Mouse (Mus musculus): ENCODE measurements at regions not wholly inside any gene's neighbourhood (a gene's known extent, or its start where the extent isn't known, plus 50 kb on each side); places are given as distances from the start of the nearest gene placed in this dataset.
A peak's percentile ranks its signal among the peaks of the same experiment; 100 is the strongest.

DNA sequence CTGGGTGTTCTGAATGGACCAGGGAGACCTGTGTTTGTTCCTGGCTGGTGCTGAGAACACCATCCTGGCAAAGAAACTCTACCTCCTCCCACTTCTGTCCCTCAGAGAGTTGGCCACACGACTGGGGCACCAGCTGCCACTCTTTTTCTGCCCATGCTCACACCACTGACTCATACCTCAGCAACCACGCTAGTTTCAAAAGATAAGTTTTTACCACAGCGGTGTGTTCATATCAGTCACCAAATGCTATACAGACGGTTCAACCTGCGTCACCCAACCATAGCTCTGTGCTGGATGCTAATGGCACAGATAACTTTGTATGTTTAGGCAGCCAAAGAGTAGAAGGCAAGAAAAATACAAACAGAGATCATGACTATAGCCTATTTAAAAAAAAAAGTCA is 235.4 kb upstream of the Klf3 start:
- Histone ChIP-seq H3K79me2 (ENCODE audit: control insufficient read depth, insufficient read depth) (no peaks in the 10 kb centered on the region), H3K79me3 (ENCODE audit: low read depth) (no peaks in the 10 kb centered on the region), H3K27me3 (ENCODE audit: control insufficient read depth, insufficient read depth, insufficient read length) (no peaks in the 10 kb centered on the region), H3K4me3 (ENCODE audit: insufficient read depth, poor library complexity, severe bottlenecking) (no peak overlapping the region), H3ac (ENCODE audit: control insufficient read depth, insufficient read length, low read depth) (no peak overlapping the region), H3K36me3 (ENCODE audit: control insufficient read depth, insufficient read depth) (no peaks in the 10 kb centered on the region)
- TF ChIP-seq CTCF (IDR thresholded peaks at IDR 0.05; ENCODE audit: control insufficient read depth, insufficient read depth, insufficient read length) (no peak), MYOD1 (IDR thresholded peaks at IDR 0.05; ENCODE audit: control insufficient read depth, insufficient read length, low read depth) (peak; percentile 59), MAX (IDR thresholded peaks at IDR 0.05) (no peak)

GRCm38 (mm10) chr5:64568294-64568693 is 234.9 kb upstream of the Klf3 start:
- no peak overlapping the region for H3K4me3 ChIP-seq (ENCODE audit: insufficient read depth, poor library complexity, severe bottlenecking)
- H3K36me3 ChIP-seq (ENCODE audit: control insufficient read depth, insufficient read depth), result no peaks in the 10 kb centered on the region
- no peak overlapping the region for H3ac ChIP-seq (ENCODE audit: control insufficient read depth, insufficient read length, low read depth)
- H3K79me2 ChIP-seq (ENCODE audit: control insufficient read depth, insufficient read depth), result no peaks in the 10 kb centered on the region
- H3K27me3 ChIP-seq (ENCODE audit: control insufficient read depth, insufficient read depth, insufficient read length), result no peaks in the 10 kb centered on the region
- TF ChIP-seq FOSL1 (IDR thresholded peaks at IDR 0.05; ENCODE audit: insufficient read depth, low read length, poor library complexity, severe bottlenecking) (no peak), CTCF (IDR thresholded peaks at IDR 0.05; ENCODE audit: control insufficient read depth, insufficient read depth, insufficient read length) (no peak), USF1 (IDR thresholded peaks at IDR 0.05; ENCODE audit: low read depth) (no peak), MAX (IDR thresholded peaks at IDR 0.05) (no peak), CEBPB (IDR thresholded peaks at IDR 0.05; ENCODE audit: low read depth) (no peak), MYOG (IDR thresholded peaks at IDR 0.05; ENCODE audit: control insufficient read depth, extremely low read depth, insufficient read length) (no peak), MYOD1 (IDR thresholded peaks at IDR 0.05; ENCODE audit: control insufficient read depth, insufficient read length, low read depth) (no peak)
- H3K79me3 ChIP-seq (ENCODE audit: low read depth), result no peaks in the 10 kb centered on the region

DNA sequence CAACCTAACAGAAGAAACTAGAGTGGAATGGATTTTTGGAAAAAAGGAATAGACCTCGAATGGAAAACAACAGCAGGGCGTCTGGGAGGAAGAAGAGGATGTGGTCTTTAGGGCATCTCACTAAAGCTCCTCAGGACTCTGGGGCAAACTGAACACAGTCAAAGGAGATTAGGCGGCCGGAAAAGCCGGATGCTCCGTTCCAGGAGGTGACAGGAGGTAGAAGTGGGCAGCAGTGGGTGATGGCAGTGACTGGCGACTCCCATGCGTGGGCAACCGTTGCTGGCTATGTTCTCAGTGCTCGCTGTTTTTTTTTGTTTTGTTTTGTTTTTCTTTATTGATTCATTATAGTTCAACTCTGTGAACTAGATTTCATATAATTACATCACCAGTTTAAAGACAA is 228.8 kb upstream of the Klf3 start:
- H3ac ChIP-seq (ENCODE audit: control insufficient read depth, insufficient read length, low read depth), result no peak overlapping the region
- TF ChIP-seq MYOD1 (IDR thresholded peaks at IDR 0.05; ENCODE audit: control insufficient read depth, insufficient read length, low read depth), result no peak
- no peaks in the 10 kb centered on the region for H3K36me3 ChIP-seq (ENCODE audit: control insufficient read depth, insufficient read depth)
- no peaks in the 10 kb centered on the region for H3K27me3 ChIP-seq (ENCODE audit: control insufficient read depth, insufficient read depth, insufficient read length)
- no peaks in the 10 kb centered on the region for H3K79me2 ChIP-seq (ENCODE audit: control insufficient read depth, insufficient read depth)
- H3K4me3 ChIP-seq (ENCODE audit: insufficient read depth, poor library complexity, severe bottlenecking), result no peak overlapping the region
- no peaks in the 10 kb centered on the region for H3K79me3 ChIP-seq (ENCODE audit: low read depth)

- TF ChIP-seq CEBPB (IDR thresholded peaks at IDR 0.05; ENCODE audit: low read depth) (no peak), USF1 (IDR thresholded peaks at IDR 0.05; ENCODE audit: low read depth) (no peak), CTCF (IDR thresholded peaks at IDR 0.05; ENCODE audit: control insufficient read depth, insufficient read depth, insufficient read length) (no peak), MYOG (IDR thresholded peaks at IDR 0.05; ENCODE audit: control insufficient read depth, extremely low read depth, insufficient read length) (no peak), FOSL1 (IDR thresholded peaks at IDR 0.05; ENCODE audit: insufficient read depth, low read length, poor library complexity, severe bottlenecking) (no peak), MYOD1 (IDR thresholded peaks at IDR 0.05; ENCODE audit: control insufficient read depth, insufficient read length, low read depth) (no peak), MAX (IDR thresholded peaks at IDR 0.05) (no peak)
- H3K4me3 ChIP-seq (ENCODE audit: insufficient read depth, poor library complexity, severe bottlenecking), result no peak overlapping the region
- H3K79me3 ChIP-seq (ENCODE audit: low read depth), result no peaks in the 10 kb centered on the region
- no peaks in the 10 kb centered on the region for H3K79me2 ChIP-seq (ENCODE audit: control insufficient read depth, insufficient read depth)
- H3K36me3 ChIP-seq (ENCODE audit: control insufficient read depth, insufficient read depth), result no peaks in the 10 kb centered on the region
- H3K27me3 ChIP-seq (ENCODE audit: control insufficient read depth, insufficient read depth, insufficient read length), result no peaks in the 10 kb centered on the region
- H3ac ChIP-seq (ENCODE audit: control insufficient read depth, insufficient read length, low read depth), result no peak overlapping the region
Measured at GRCm38 (mm10) chr5:64575896-64576295, 227.3 kb upstream of the Klf3 start.

- TF ChIP-seq MAX (IDR thresholded peaks at IDR 0.05) (no peak), USF1 (IDR thresholded peaks at IDR 0.05; ENCODE audit: low read depth) (no peak), CTCF (IDR thresholded peaks at IDR 0.05; ENCODE audit: control insufficient read depth, insufficient read depth, insufficient read length) (no peak), MYOD1 (IDR thresholded peaks at IDR 0.05; ENCODE audit: control insufficient read depth, insufficient read length, low read depth) (no peak), FOSL1 (IDR thresholded peaks at IDR 0.05; ENCODE audit: insufficient read depth, low read length, poor library complexity, severe bottlenecking) (no peak), MYOG (IDR thresholded peaks at IDR 0.05; ENCODE audit: control insufficient read depth, extremely low read depth, insufficient read length) (no peak)
- no peaks in the 10 kb centered on the region for H3K79me2 ChIP-seq (ENCODE audit: control insufficient read depth, insufficient read depth)
Measured at GRCm38 (mm10) chr5:64576426-64577262, 226.5 kb upstream of the Klf3 start.

GRCm38 (mm10) chr5:64577424-64577823 is 225.8 kb upstream of the Klf3 start:
- no peaks in the 10 kb centered on the region for H3K27me3 ChIP-seq (ENCODE audit: control insufficient read depth, insufficient read depth, insufficient read length)
- H3K79me2 ChIP-seq (ENCODE audit: control insufficient read depth, insufficient read depth), result no peaks in the 10 kb centered on the region
- no peak overlapping the region for H3ac ChIP-seq (ENCODE audit: control insufficient read depth, insufficient read length, low read depth)
- TF ChIP-seq MYOG (IDR thresholded peaks at IDR 0.05; ENCODE audit: control insufficient read depth, extremely low read depth, insufficient read length) (no peak), USF1 (IDR thresholded peaks at IDR 0.05; ENCODE audit: low read depth) (no peak), MYOD1 (IDR thresholded peaks at IDR 0.05; ENCODE audit: control insufficient read depth, insufficient read length, low read depth) (no peak), MAX (IDR thresholded peaks at IDR 0.05) (no peak), CTCF (IDR thresholded peaks at IDR 0.05; ENCODE audit: control insufficient read depth, insufficient read depth, insufficient read length) (no peak), CEBPB (IDR thresholded peaks at IDR 0.05; ENCODE audit: low read depth) (no peak), FOSL1 (IDR thresholded peaks at IDR 0.05; ENCODE audit: insufficient read depth, low read length, poor library complexity, severe bottlenecking) (no peak)
- H3K79me3 ChIP-seq (ENCODE audit: low read depth), result no peaks in the 10 kb centered on the region
- H3K36me3 ChIP-seq (ENCODE audit: control insufficient read depth, insufficient read depth), result no peaks in the 10 kb centered on the region
- no peak overlapping the region for H3K4me3 ChIP-seq (ENCODE audit: insufficient read depth, poor library complexity, severe bottlenecking)

More at GRCm38 (mm10) chr5:64576426-64577262, 226.5 kb upstream of the Klf3 start:
- Histone ChIP-seq H3K36me3 (ENCODE audit: control insufficient read depth, insufficient read depth) (no peaks in the 10 kb centered on the region), H3K4me3 (ENCODE audit: insufficient read depth, poor library complexity, severe bottlenecking) (no peak overlapping the region), H3ac (ENCODE audit: control insufficient read depth, insufficient read length, low read depth) (no peak overlapping the region), H3K79me3 (ENCODE audit: low read depth) (no peaks in the 10 kb centered on the region), H3K27me3 (ENCODE audit: control insufficient read depth, insufficient read depth, insufficient read length) (no peaks in the 10 kb centered on the region)
